Mouse (Mus musculus) cerebellum, adult 9-11 months (tissue): ENCODE data around the gene Gm17949.

Experiments
- DNase-seq: peaks from one replicate; pipeline ENCODE4 v3.0.0; 2022

The Gm17949 gene

GRCm38 (mm10) chr17:56990966-56991365 is 20.3 kb upstream of the Gm17949 start:
- peak; percentile 30 for DNase-seq

- no peak for DNase-seq
These were observed 16.2 kb upstream of the Gm17949 start for GRCm38 (mm10) chr17:56995046-56995445.

- peak; percentile 41 for DNase-seq
These were observed 14.8 kb upstream of the Gm17949 start for GRCm38 (mm10) chr17:56996506-56996905.

- peak; percentile 98 for DNase-seq
These were observed 14.1 kb upstream of the Gm17949 start, which contains the start of gene Alkbh7 for GRCm38 (mm10) chr17:56997029-56997667. TSS of gene Alkbh7 (plus strand) at chr17:56997339.

- DNase-seq, result no peak
These were observed 11.9 kb upstream of the Gm17949 start for GRCm38 (mm10) chr17:56999414-56999813.

- DNase-seq, result peak; percentile 39
These were observed 11.2 kb upstream of the Gm17949 start, which contains the start of gene Pspn for GRCm38 (mm10) chr17:56999968-57000609. TSS of gene Pspn (minus strand) at chr17:57000018.

GRCm38 (mm10) chr17:57001228-57001627 is 10.0 kb upstream of the Gm17949 start:
- DNase-seq, result no peak

- DNase-seq, result no peak
These were observed 7.3 kb upstream of the Gm17949 start for GRCm38 (mm10) chr17:57003994-57004393.

GRCm38 (mm10) chr17:57007137-57007905 is 3.9 kb upstream of the Gm17949 start:
- DNase-seq, result no peak

- DNase-seq, result no peak
These were observed 396 bp upstream of the Gm17949 start for GRCm38 (mm10) chr17:57010911-57011235.

GRCm38 (mm10) chr17:57012245-57012795 is 1.1 kb downstream of the Gm17949 start:
- peak; percentile 71 for DNase-seq

GRCm38 (mm10) chr17:57019693-57020092 is 8.4 kb downstream of the Gm17949 start:
- DNase-seq, result no peak

GRCm38 (mm10) chr17:57020960-57021359 is 9.7 kb downstream of the Gm17949 start:
- DNase-seq, result no peak

- DNase-seq, result no peak
These were observed 16.2 kb downstream of the Gm17949 start for GRCm38 (mm10) chr17:57027471-57027870.

GRCm38 (mm10) chr17:57029691-57030090 is 18.4 kb downstream of the Gm17949 start:
- peak; percentile 49 for DNase-seq

GRCm38 (mm10) chr17:57030931-57031660 is 19.8 kb downstream of the Gm17949 start, which contains the start of gene Khsrp:
TSS of gene Khsrp (minus strand) at chr17:57031522.
- DNase-seq, result no peak

GRCm38 (mm10) chr17:57031661-57032420 is 20.6 kb downstream of the Gm17949 start:
- DNase-seq, result peak; percentile 100

GRCm38 (mm10) chr17:57032854-57033253 is 21.6 kb downstream of the Gm17949 start:
- DNase-seq, result peak; percentile 67

- no peak for DNase-seq
These were observed 27.7 kb downstream of the Gm17949 start for GRCm38 (mm10) chr17:57038978-57039377.

- no peak for DNase-seq
These were observed 30.3 kb downstream of the Gm17949 start, which contains the start of gene Slc25a41 for GRCm38 (mm10) chr17:57041554-57041953. TSS of gene Slc25a41 (minus strand) at chr17:57041654.

GRCm38 (mm10) chr17:57047406-57047805 is 36.1 kb downstream of the Gm17949 start:
- DNase-seq, result no peak

GRCm38 (mm10) chr17:57048816-57049215 is 37.5 kb downstream of the Gm17949 start:
- no peak for DNase-seq
